Mouse (Mus musculus) kidney, adult 2 months (tissue): ENCODE data around the gene Pbx4.

Source experiments
- CTCF ChIP-seq: fragments of 200-500 bp; conservative IDR thresholded peaks from 2 replicates; pipeline ENCODE4 v1.5.1; 2011; ENCODE audit warnings: low read depth, mild to moderate bottlenecking, control low read depth, low read length, moderate library complexity, mixed read lengths; ENCODE audit not compliant: insufficient read depth, insufficient read length
- POLR2A ChIP-seq: fragments of 200-500 bp; IDR thresholded peaks from one replicate; pipeline ENCODE4 v1.6.1; 2011; ENCODE audit warnings: low read depth, low read length, control low read depth

- TF ChIP-seq POLR2A (no peak), CTCF (no peak)
Observed at GRCm38 (mm10) chr8:69897857-69898256, 65.6 kb downstream of the Pbx4 start.
